Mouse (Mus musculus) intestine, embryonic 16.5 days (tissue): ENCODE results near the gene Plcb2. TPM values are rescaled to one million over a fixed set of nuclear protein-coding genes. Genes with fewer than 3 reads are reported as not detected.

Experiments
- ATAC-seq: fragments of 200-750 bp; cut with Nextera tagmentation; 2 replicates; pipeline ENCODE4 v1.8.0; 2017; ENCODE audit warnings: moderate TSS enrichment, moderate library complexity
- H3K27ac ChIP-seq: fragments of 300-500 bp; sonication (generic); 2 replicates; pipeline ENCODE4 v1.5.1; 2014; ENCODE audit warnings: mild to moderate bottlenecking, low read length
- H3K27me3 ChIP-seq: fragments of 300-500 bp; sonication (generic); replicated peaks from 2 replicates; pipeline ENCODE4 v1.6.1; 2014; ENCODE audit warnings: low read length, control low read depth, mixed read lengths; ENCODE audit not compliant: control insufficient read depth, insufficient read depth
- H3K36me3 ChIP-seq: fragments of 300-500 bp; sonication (generic); 2 replicates; pipeline ENCODE4 v1.6.1; 2014; ENCODE audit warnings: low read length, control low read depth; ENCODE audit not compliant: control insufficient read depth, insufficient read depth
- H3K4me1 ChIP-seq: fragments of 300-500 bp; sonication (generic); 2 replicates; pipeline ENCODE4 v1.6.1; 2014; ENCODE audit warnings: low read length, control low read depth, mixed read lengths; ENCODE audit not compliant: control insufficient read depth, insufficient read depth
- H3K4me2 ChIP-seq: fragments of 300-500 bp; sonication (generic); 2 replicates; pipeline ENCODE4 v1.6.1; 2014; ENCODE audit warnings: low read depth, low read length, control low read depth
- H3K4me3 ChIP-seq: fragments of 300-500 bp; sonication (generic); 2 replicates; pipeline ENCODE4 v1.5.1; 2014; ENCODE audit warnings: mild to moderate bottlenecking, low read length
- H3K9ac ChIP-seq: fragments of 300-500 bp; sonication (generic); 2 replicates; pipeline ENCODE4 v1.6.1; 2014; ENCODE audit warnings: low read depth, low read length
- H3K9me3 ChIP-seq: fragments of 300-500 bp; sonication (generic); 2 replicates; pipeline ENCODE4 v1.6.1; 2016; ENCODE audit warnings: low read length, control low read depth; ENCODE audit not compliant: control insufficient read depth
- WGBS: fragments of 180-500 bp; shearing (Covaris S2); extraction: QIAGEN DNeasy Blood & Tissue Kit; methylation state at CpG from one replicate; pipeline ENCODE4 v1.1.7; 2014; 5-methylcytosine and 5-hydroxymethylcytosine counted together
- polyA plus RNA-seq: library from polyadenylated mRNA; unstranded; fragments of >200 nt; fragmentation: Nextera tagmentation; extraction: Ambion mirVana; gene quantifications from 2 replicates; pipeline ENCODE4 v1.2.1, GENCODE M21; 2015

The Plcb2 gene
- 0.99 and 1.3 TPM in 2 replicates for polyA plus RNA-seq

- ATAC-seq: peak; percentile 75
- Histone ChIP-seq H3K4me2 (peak within 1 kb of the TSS; percentile 37), H3K27me3 (peaks cover 4% of the 10 kb centered on the region; the same call in 1 of the 2 replicates), H3K9ac (peak within 1 kb of the TSS; percentile 42), H3K4me1 (peaks cover 15% of the 10 kb centered on the region), H3K9me3 (no peaks in the 10 kb centered on the region), H3K4me3 (peak within 1 kb of the TSS; percentile 13; the same call in 1 of the 2 replicates), H3K27ac (peak within 1 kb of the TSS; percentile 74), H3K36me3 (no peaks in the 10 kb centered on the region)
- 14% methylated on average over 7 of the region's 7 CpGs for WGBS
Measured at GRCm38 (mm10) chr2:118728337-118728736, at the start of gene Plcb2. Plcb2 (minus strand) TSS chr2:118728438.

- Histone ChIP-seq H3K4me2 (no peak overlapping the region), H3K9me3 (no peaks in the 10 kb centered on the region), H3K4me3 (no peak overlapping the region), H3K4me1 (peaks cover 20% of the 10 kb centered on the region), H3K27ac (no peak overlapping the region), H3K27me3 (no peaks in the 10 kb centered on the region), H3K36me3 (no peaks in the 10 kb centered on the region; the same call in 1 of the 2 replicates), H3K9ac (0 out of 2 replicates have a peak overlapping the region, but pooled peaks have one; percentile 24)
- no peak for ATAC-seq
- 74% methylated on average over 2 of the region's 2 CpGs for WGBS
Measured at GRCm38 (mm10) chr2:118776295-118776694, 48.1 kb upstream of the Plcb2 start.

- Histone ChIP-seq H3K27ac (no peak overlapping the region), H3K4me3 (no peak overlapping the region), H3K36me3 (no peaks in the 10 kb centered on the region; the same call in 1 of the 2 replicates), H3K9ac (0 out of 2 replicates have a peak overlapping the region, but pooled peaks have one; percentile 24), H3K4me1 (peaks cover 20% of the 10 kb centered on the region), H3K4me2 (no peak overlapping the region), H3K27me3 (no peaks in the 10 kb centered on the region), H3K9me3 (no peaks in the 10 kb centered on the region)
- 84% methylated on average over 3 of the region's 4 CpGs for WGBS
- no peak for ATAC-seq
Measured at GRCm38 (mm10) chr2:118775846-118776245, 47.6 kb upstream of the Plcb2 start.

- no peaks in the 10 kb centered on the region; the same call in 1 of the 2 replicates for H3K36me3 ChIP-seq
- no peak for ATAC-seq
- H3K27ac ChIP-seq: no peak overlapping the region
- no peak overlapping the region for H3K4me3 ChIP-seq
- no peaks in the 10 kb centered on the region for H3K27me3 ChIP-seq
- peaks cover 20% of the 10 kb centered on the region for H3K4me1 ChIP-seq
- no peaks in the 10 kb centered on the region for H3K9me3 ChIP-seq
- H3K9ac ChIP-seq: no peak overlapping the region
- H3K4me2 ChIP-seq: no peak overlapping the region
- WGBS: 62% methylated on average over 1 of the region's 1 CpGs
Measured at GRCm38 (mm10) chr2:118775396-118775795, 47.2 kb upstream of the Plcb2 start.

- 65% methylated on average over 2 of the region's 2 CpGs for WGBS
- H3K9me3 ChIP-seq: no peaks in the 10 kb centered on the region
- peaks cover 17% of the 10 kb centered on the region for H3K4me1 ChIP-seq
- H3K36me3 ChIP-seq: no peaks in the 10 kb centered on the region; the same call in 1 of the 2 replicates
- no peaks in the 10 kb centered on the region for H3K27me3 ChIP-seq
- peak overlapping the region; percentile 63 for H3K27ac ChIP-seq
- peak overlapping the region; percentile 32; the same call in 1 of the 2 replicates for H3K4me2 ChIP-seq
- no peak overlapping the region for H3K9ac ChIP-seq
- H3K4me3 ChIP-seq: no peak overlapping the region
- ATAC-seq: peak; percentile 56
Measured at GRCm38 (mm10) chr2:118774536-118774935, 46.3 kb upstream of the Plcb2 start.

GRCm38 (mm10) chr2:118772158-118772874 lies 44.1 kb upstream of the Plcb2 start, which contains the start of gene Phgr1:
Phgr1 (plus strand) TSS chr2:118772769.
- 67% methylated on average over 6 of the region's 6 CpGs for WGBS
- ATAC-seq: peak; percentile 95

GRCm38 (mm10) chr2:118766041-118767033 lies 38.1 kb upstream of the Plcb2 start:
- Histone ChIP-seq H3K27ac (no peak overlapping the region), H3K4me1 (peaks cover 39% of the 10 kb centered on the region), H3K9ac (no peak overlapping the region), H3K4me2 (no peak overlapping the region), H3K36me3 (no peaks in the 10 kb centered on the region), H3K4me3 (no peak overlapping the region), H3K27me3 (no peaks in the 10 kb centered on the region), H3K9me3 (no peaks in the 10 kb centered on the region)
- ATAC-seq: no peak
- 76% methylated on average over 10 of the region's 10 CpGs for WGBS

More at GRCm38 (mm10) chr2:118772158-118772874, 44.1 kb upstream of the Plcb2 start, which contains the start of gene Phgr1:
- Histone ChIP-seq H3K4me2 (peak within 1 kb of the TSS; percentile 32), H3K4me1 (peaks cover 19% of the 10 kb centered on the region), H3K4me3 (peak within 1 kb of the TSS; percentile 20), H3K9ac (peak within 1 kb of the TSS; percentile 4; the same call in 1 of the 2 replicates), H3K9me3 (no peaks in the 10 kb centered on the region), H3K27me3 (no peaks in the 10 kb centered on the region), H3K36me3 (no peaks in the 10 kb centered on the region; the same call in 1 of the 2 replicates), H3K27ac (peak within 1 kb of the TSS; percentile 68)

GRCm38 (mm10) chr2:118764875-118765274 lies 36.6 kb upstream of the Plcb2 start:
- no peak overlapping the region for H3K27ac ChIP-seq
- H3K27me3 ChIP-seq: no peaks in the 10 kb centered on the region
- peaks cover 46% of the 10 kb centered on the region for H3K4me1 ChIP-seq
- no peak overlapping the region for H3K9ac ChIP-seq
- WGBS: 88% methylated on average over 5 of the region's 5 CpGs
- H3K4me2 ChIP-seq: no peak overlapping the region
- no peaks in the 10 kb centered on the region for H3K9me3 ChIP-seq
- no peaks in the 10 kb centered on the region for H3K36me3 ChIP-seq
- H3K4me3 ChIP-seq: no peak overlapping the region
- no peak for ATAC-seq
